Mouse (Mus musculus) limb, embryonic 11.5 days (tissue): ENCODE data around the gene Cygb. TPM values are rescaled to one million over a fixed set of nuclear protein-coding genes. Genes with fewer than 3 reads are reported as not detected.
A peak's percentile ranks its signal among the peaks of the same experiment; 100 is the strongest.

Source experiments
- ATAC-seq: fragments of 200-750 bp; cut with Nextera tagmentation; 2 replicates; pipeline ENCODE4 v1.8.0; 2017; ENCODE audit warnings: low read depth; ENCODE audit not compliant: insufficient number of reproducible peaks, low FRiP score, low TSS enrichment
- DNase-seq: peaks from one replicate; pipeline ENCODE4 v3.0.0-alpha.2; 2015; ENCODE audit warnings: low spot score
- H3K27ac ChIP-seq: fragments of 300-500 bp; sonication (generic); replicated peaks from 2 replicates; pipeline ENCODE4 v1.5.1; 2014; ENCODE audit warnings: low read depth, mild to moderate bottlenecking, low read length
- H3K27me3 ChIP-seq: fragments of 300-500 bp; sonication (generic); 2 replicates; pipeline ENCODE4 v1.6.1; 2014; ENCODE audit warnings: mild to moderate bottlenecking, low read length, mixed read lengths; ENCODE audit not compliant: control insufficient read depth, insufficient read depth
- H3K36me3 ChIP-seq: fragments of 300-500 bp; sonication (generic); 2 replicates; pipeline ENCODE4 v1.6.1; 2014; ENCODE audit warnings: mild to moderate bottlenecking, low read length, moderate library complexity, mixed read lengths; ENCODE audit not compliant: control insufficient read depth, insufficient read depth
- H3K4me1 ChIP-seq: fragments of 300-500 bp; sonication (generic); 2 replicates; pipeline ENCODE4 v1.6.1; 2014; ENCODE audit warnings: low read length, mixed read lengths; ENCODE audit not compliant: control insufficient read depth, insufficient read depth
- H3K4me2 ChIP-seq: fragments of 300-500 bp; sonication (generic); 2 replicates; pipeline ENCODE4 v1.6.1; 2014; ENCODE audit warnings: low read depth, mild to moderate bottlenecking, moderate library complexity; ENCODE audit not compliant: severe bottlenecking
- H3K4me3 ChIP-seq: fragments of 300-500 bp; sonication (generic); 2 replicates; pipeline ENCODE4 v1.5.1; 2014; ENCODE audit warnings: low read depth, low read length
- H3K9ac ChIP-seq: fragments of 300-500 bp; sonication (generic); 2 replicates; pipeline ENCODE4 v1.6.1; 2014; ENCODE audit warnings: mild to moderate bottlenecking, low read length
- H3K9me3 ChIP-seq: fragments of 300-500 bp; sonication (generic); 2 replicates; pipeline ENCODE4 v1.6.1; 2016; ENCODE audit warnings: low read length; ENCODE audit not compliant: control insufficient read depth
- WGBS: fragments of 180-500 bp; shearing (Covaris S2); extraction: QIAGEN DNeasy Blood & Tissue Kit; methylation state at CpG from one replicate; pipeline ENCODE4 v1.1.7; 2014; 5-methylcytosine and 5-hydroxymethylcytosine counted together
- polyA plus RNA-seq: library from polyadenylated mRNA; unstranded; fragments of >200 nt; fragmentation: Nextera tagmentation; extraction: Ambion mirVana; gene quantifications from 2 replicates; pipeline ENCODE4 v1.2.1, GENCODE M21; 2014

Gene Cygb
- polyA plus RNA-seq, 1 experiment from 2014 or later: 2.3 TPM

DNA sequence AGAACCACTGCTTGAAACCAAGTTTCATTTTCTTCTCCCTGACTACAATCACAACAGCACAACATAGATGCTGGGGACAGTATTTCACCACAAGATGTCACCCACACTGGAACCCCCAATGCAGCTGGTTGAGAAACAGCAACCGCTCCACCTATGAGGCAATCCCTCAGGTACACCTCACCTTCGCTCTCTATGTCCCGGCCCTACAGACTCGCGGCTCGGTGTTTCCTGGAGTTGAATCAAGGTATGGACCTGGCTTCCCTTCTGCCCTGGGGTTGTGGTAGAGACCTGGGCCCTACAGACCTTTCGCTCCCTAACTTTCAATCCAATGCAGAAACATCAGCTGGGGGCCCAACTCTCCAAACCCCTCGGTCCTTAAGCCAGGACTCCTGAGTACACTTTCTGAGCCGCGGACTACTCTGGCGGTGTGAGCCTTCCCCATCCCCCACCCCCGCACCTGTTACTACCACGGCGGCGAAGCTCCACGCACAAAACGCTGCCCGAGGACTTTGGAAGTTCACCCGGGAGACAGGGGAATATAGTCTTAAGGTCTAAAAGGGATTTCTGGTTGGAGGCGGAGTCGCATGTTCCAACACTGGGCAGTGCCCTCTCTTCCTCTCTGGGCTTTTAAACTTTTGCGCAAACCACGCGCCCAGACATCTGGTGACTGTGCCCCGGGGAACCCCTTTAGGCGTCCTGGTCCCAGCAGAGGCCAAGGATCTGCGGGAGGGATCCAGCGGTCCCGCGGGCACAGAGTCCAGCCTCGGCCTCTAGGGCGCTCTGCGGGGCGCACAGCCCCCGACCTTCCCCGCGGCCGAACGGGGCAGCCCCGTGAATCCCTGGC lies 30.6 kb downstream of the Cygb start:
- H3K4me1 ChIP-seq: peaks cover 25% of the 10 kb centered on the region
- peak; percentile 37; the same call in 1 of the 2 replicates for ATAC-seq
- no peaks in the 10 kb centered on the region for H3K36me3 ChIP-seq
- no peak for DNase-seq
- H3K4me3 ChIP-seq: peak overlapping the region; percentile 77
- 6% methylated on average over 40 of the region's 40 CpGs for WGBS
- peak overlapping the region; percentile 68 for H3K9ac ChIP-seq
- 0 out of 2 replicates have a peak, but pooled peaks cover 5% of the 10 kb centered on the region for H3K27me3 ChIP-seq
- H3K27ac ChIP-seq: no peak overlapping the region
- H3K4me2 ChIP-seq: peak overlapping the region; percentile 95
- H3K9me3 ChIP-seq: no peaks in the 10 kb centered on the region

DNA sequence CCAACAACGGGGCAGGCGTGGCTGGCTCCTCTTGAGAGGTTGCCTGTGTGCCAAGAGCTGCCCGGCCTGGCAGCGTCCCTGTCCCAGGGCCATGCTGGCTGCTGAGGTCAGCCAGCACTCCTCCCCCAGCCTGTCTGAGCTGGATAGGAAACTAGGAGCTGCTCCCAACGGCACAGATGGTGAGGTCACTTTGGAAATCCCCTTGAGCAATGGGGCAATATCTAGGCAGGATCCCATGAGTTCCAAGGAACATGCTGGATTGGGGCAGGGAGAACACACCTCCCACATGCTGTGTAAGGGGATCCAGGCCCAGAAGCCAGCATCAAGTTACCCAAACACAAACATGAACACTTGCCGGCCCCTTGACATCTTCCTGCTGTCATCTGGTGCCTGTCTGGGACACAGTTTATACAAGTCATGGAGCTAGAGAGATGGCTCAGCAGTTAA lies 32.8 kb downstream of the Cygb start:
- 0 out of 2 replicates have a peak overlapping the region, but pooled peaks have one; percentile 14 for H3K27ac ChIP-seq

DNA sequence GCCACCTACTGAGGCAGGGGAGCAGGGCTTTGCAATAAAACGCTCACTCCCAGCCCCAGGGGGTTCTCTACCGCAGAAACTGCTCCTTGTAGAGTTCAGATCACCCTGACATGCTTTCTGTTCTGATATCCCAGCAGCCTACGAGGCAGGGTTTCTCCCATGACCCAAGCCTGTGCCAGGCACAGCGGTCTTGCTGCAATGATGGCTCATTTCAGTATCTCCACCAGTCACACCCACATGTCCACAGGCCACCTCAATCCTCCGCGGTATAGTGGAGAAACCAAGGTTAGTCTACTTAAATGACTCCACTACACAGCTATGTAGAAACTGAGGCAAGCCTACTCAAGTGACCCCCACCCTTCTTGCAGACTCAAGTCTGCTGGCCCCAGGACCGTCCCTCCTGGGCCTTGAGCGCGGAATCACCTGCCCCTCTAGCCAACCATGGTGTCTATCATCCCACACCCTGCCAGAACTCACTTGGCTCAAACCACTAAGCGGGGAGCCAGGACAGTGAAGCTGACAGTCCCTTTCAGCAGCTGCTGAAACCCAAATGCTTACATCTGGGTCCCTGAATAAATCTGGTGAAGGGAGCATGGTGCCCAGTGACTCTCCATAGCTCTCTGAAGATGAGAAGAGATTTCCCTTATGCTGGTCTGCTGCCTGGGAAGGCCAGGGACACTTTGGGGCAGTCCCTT lies 33.4 kb downstream of the Cygb start:
- no peaks in the 10 kb centered on the region for H3K36me3 ChIP-seq
- 0 out of 2 replicates have a peak, but pooled peaks cover 5% of the 10 kb centered on the region for H3K27me3 ChIP-seq
- peaks cover 33% of the 10 kb centered on the region for H3K4me1 ChIP-seq
- H3K4me2 ChIP-seq: no peak overlapping the region
- no peak for ATAC-seq
- no peak overlapping the region for H3K9ac ChIP-seq
- H3K27ac ChIP-seq: 0 out of 2 replicates have a peak overlapping the region, but pooled peaks have one; percentile 14
- 78% methylated on average over 10 of the region's 10 CpGs for WGBS
- H3K9me3 ChIP-seq: no peaks in the 10 kb centered on the region
- no peak for DNase-seq
- H3K4me3 ChIP-seq: no peak overlapping the region

More for the DNA sequence above, 32.8 kb downstream of the Cygb start:
- H3K27me3 ChIP-seq: 0 out of 2 replicates have a peak, but pooled peaks cover 5% of the 10 kb centered on the region
- WGBS: 37% methylated on average over 6 of the region's 6 CpGs
- no peak for DNase-seq
- peaks cover 31% of the 10 kb centered on the region for H3K4me1 ChIP-seq
- no peak overlapping the region for H3K4me2 ChIP-seq
- no peaks in the 10 kb centered on the region for H3K36me3 ChIP-seq
- H3K9me3 ChIP-seq: no peaks in the 10 kb centered on the region
- no peak overlapping the region for H3K9ac ChIP-seq
- no peak overlapping the region for H3K4me3 ChIP-seq
- ATAC-seq: no peak

DNA sequence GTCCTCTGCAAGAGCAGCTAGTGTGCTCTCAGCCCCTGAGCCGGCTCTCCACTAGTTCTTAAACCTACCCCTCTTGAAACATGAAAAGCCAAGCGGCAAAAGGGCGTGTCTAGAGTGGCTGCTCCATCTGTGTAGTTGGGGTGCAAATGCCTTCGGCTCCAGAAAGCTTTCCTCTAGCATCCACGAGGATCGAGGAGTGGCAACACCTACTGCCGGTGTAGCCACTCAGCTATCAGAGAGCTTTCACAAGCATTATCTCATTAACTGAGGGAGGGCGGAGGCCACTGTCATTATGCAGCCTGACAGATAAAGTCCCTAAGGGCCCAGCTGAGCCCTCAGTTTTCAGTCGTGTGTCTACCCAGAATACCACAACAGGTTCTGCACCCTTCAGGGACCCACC lies 34.0 kb downstream of the Cygb start:
- Histone ChIP-seq H3K4me3 (no peak overlapping the region), H3K9me3 (no peaks in the 10 kb centered on the region), H3K9ac (no peak overlapping the region), H3K36me3 (no peaks in the 10 kb centered on the region), H3K27ac (no peak overlapping the region), H3K4me2 (no peak overlapping the region), H3K27me3 (0 out of 2 replicates have a peak, but pooled peaks cover 5% of the 10 kb centered on the region), H3K4me1 (peaks cover 33% of the 10 kb centered on the region)
- 34% methylated on average over 9 of the region's 9 CpGs for WGBS
- ATAC-seq: no peak
- DNase-seq: no peak

DNA sequence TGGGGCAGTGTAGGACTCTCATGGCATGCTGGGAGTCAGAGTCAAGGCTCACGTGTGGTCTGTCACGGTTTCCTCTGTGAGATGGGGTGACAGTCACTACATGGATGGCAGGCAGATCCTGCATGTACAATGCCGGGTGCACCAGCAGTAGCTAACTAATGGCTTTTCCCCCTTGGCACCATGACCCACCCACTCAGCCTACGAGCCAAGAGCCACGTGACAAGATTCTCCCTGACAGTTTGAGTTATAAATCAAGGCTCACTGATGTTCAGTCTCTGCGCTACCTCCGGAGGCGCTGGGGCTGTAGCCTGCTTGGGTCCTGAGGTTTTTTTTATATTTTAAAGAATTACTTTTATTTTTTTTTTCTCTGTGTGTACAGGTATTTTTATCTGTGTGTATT lies 34.6 kb downstream of the Cygb start:
- WGBS: 56% methylated on average over 8 of the region's 8 CpGs
- Histone ChIP-seq H3K4me2 (no peak overlapping the region), H3K36me3 (no peaks in the 10 kb centered on the region), H3K9me3 (no peaks in the 10 kb centered on the region), H3K27ac (no peak overlapping the region), H3K4me1 (peaks cover 33% of the 10 kb centered on the region), H3K27me3 (0 out of 2 replicates have a peak, but pooled peaks cover 5% of the 10 kb centered on the region), H3K4me3 (no peak overlapping the region), H3K9ac (no peak overlapping the region)
- ATAC-seq (no peak), DNase-seq (no peak)

DNA sequence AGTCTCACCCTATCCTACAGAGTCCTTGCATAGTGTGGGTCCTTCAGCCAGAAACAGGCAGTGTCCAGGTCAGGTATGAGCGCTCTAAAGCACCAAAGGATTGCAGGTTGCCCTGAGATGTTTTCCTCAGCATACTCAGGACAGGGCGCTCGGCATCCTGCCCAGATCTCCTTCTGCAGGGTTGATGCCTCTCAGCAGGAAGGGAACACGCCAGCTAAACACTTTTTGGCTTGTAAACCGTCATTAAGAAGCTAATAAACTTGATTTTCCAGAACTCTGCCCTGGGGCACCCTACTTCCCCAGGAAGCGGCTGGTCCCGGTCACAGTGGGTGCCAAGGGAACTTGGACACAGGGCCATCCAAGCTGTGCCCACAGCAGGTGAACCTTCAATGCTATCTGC lies 35.0 kb downstream of the Cygb start:
- Histone ChIP-seq H3K4me1 (peaks cover 33% of the 10 kb centered on the region), H3K4me3 (no peak overlapping the region), H3K9ac (no peak overlapping the region), H3K27ac (no peak overlapping the region), H3K9me3 (no peaks in the 10 kb centered on the region), H3K4me2 (no peak overlapping the region), H3K36me3 (no peaks in the 10 kb centered on the region), H3K27me3 (0 out of 2 replicates have a peak, but pooled peaks cover 5% of the 10 kb centered on the region)
- 57% methylated on average over 7 of the region's 7 CpGs for WGBS
- ATAC-seq (no peak), DNase-seq (no peak)

DNA sequence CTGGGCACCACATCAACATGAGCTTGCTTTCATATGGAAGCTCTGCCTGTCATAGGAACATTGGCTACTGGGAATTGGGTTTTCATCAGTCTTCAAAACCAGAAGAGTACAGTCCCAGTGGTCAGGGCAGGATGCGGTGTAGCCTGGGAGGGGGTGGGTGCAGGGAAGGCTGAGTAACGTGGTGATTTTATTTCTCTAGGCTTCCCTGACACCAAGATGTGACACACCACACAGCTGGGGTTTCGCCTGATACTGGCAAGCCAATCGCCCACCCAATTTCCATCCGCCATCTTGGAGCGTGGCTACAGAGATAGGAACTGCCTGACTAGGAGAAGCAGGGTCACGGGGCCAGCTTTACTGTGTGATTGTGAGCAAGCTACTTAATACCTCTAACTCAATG lies 35.4 kb downstream of the Cygb start:
- 0 out of 2 replicates have a peak, but pooled peaks cover 5% of the 10 kb centered on the region for H3K27me3 ChIP-seq
- H3K9ac ChIP-seq: no peak overlapping the region
- no peaks in the 10 kb centered on the region for H3K36me3 ChIP-seq
- no peak overlapping the region for H3K27ac ChIP-seq
- DNase-seq (no peak), ATAC-seq (no peak)
- 90% methylated on average over 7 of the region's 7 CpGs for WGBS
- H3K9me3 ChIP-seq: no peaks in the 10 kb centered on the region
- H3K4me2 ChIP-seq: no peak overlapping the region
- peaks cover 33% of the 10 kb centered on the region for H3K4me1 ChIP-seq
- H3K4me3 ChIP-seq: no peak overlapping the region

DNA sequence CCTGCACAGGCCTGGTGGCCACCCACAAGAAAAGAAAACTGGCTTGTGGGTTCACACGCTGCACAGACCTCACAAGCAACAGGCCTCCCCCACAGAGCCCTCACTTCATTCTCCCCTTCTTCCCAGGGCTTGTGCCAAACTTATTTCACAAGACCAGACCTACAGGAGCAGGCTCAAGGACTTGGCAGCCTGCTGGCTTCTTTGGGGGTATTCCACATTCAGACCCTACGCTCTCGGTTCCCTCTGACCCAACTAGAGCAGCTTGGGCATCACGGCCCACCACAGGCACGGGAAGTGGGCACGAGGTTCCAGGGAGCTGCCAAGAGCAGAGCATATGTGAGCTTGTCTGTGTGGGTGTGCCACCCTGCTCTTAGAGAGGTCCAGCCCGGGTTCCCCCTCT lies 36.5 kb downstream of the Cygb start:
- DNase-seq (no peak), ATAC-seq (no peak)
- Histone ChIP-seq H3K9ac (no peak overlapping the region), H3K4me2 (no peak overlapping the region), H3K27ac (no peak overlapping the region), H3K4me3 (no peak overlapping the region), H3K36me3 (no peaks in the 10 kb centered on the region), H3K9me3 (no peaks in the 10 kb centered on the region), H3K27me3 (no peaks in the 10 kb centered on the region), H3K4me1 (peaks cover 28% of the 10 kb centered on the region)
- 86% methylated on average over 7 of the region's 7 CpGs for WGBS
